Mouse (Mus musculus) myocyte (in vitro differentiated cells): ENCODE results near the gene Gm6377. TPM values are rescaled to one million over a fixed set of nuclear protein-coding genes. Genes with fewer than 3 reads are reported as not detected.

ENCODE experiments used
- H3K27me3 ChIP-seq: one replicate; pipeline ENCODE4 v1.6.1; 2011; ENCODE audit not compliant: control insufficient read depth, insufficient read depth, insufficient read length
- H3K36me3 ChIP-seq: one replicate; pipeline ENCODE4 v1.6.1; 2011; ENCODE audit not compliant: control insufficient read depth, insufficient read depth
- H3K4me2 ChIP-seq: one replicate; pipeline ENCODE4 v1.6.1; 2011; ENCODE audit warnings: low read depth, control low read depth
- H3K4me3 ChIP-seq: one replicate; pipeline ENCODE4 v1.5.1; 2011; ENCODE audit warnings: mild to moderate bottlenecking, control low read depth, moderate library complexity
- H3K79me2 ChIP-seq: one replicate; pipeline ENCODE4 v1.6.1; 2011; ENCODE audit not compliant: control insufficient read depth, insufficient read depth
- H3ac ChIP-seq: one replicate; pipeline ENCODE4 v1.6.1; 2011; ENCODE audit not compliant: control insufficient read depth, insufficient read length
- CEBPB ChIP-seq: IDR thresholded peaks from 2 replicates; pipeline ENCODE4 v1.6.1; 2011; ENCODE audit warnings: mild to moderate bottlenecking, moderate library complexity; ENCODE audit not compliant: poor library complexity, insufficient read depth, severe bottlenecking
- E2F4 ChIP-seq: IDR thresholded peaks from one replicate; pipeline ENCODE4 v1.6.1; 2011; ENCODE audit warnings: mild to moderate bottlenecking, control low read depth, moderate library complexity; ENCODE audit not compliant: insufficient read depth
- MAX ChIP-seq: IDR thresholded peaks from one replicate; pipeline ENCODE4 v1.6.1; 2011; ENCODE audit warnings: low read depth, mild to moderate bottlenecking, control low read depth
- MYOD1 ChIP-seq, 3 experiments: IDR thresholded peaks; one replicate each; pipeline ENCODE4 v1.6.1; 2011; ENCODE audit warnings: control low read depth in 2 of 3, low read depth in 2 of 3, mild to moderate bottlenecking in 2 of 3, moderate library complexity in 1 of 3; ENCODE audit not compliant: insufficient read length in 2 of 3, control insufficient read depth in 1 of 3
- MYOG ChIP-seq, 3 experiments: IDR thresholded peaks; one replicate each; pipeline ENCODE4 v1.6.1; 2011; ENCODE audit warnings: control low read depth in 2 of 3, low read depth in 2 of 3, mild to moderate bottlenecking in 2 of 3; ENCODE audit not compliant: insufficient read length in 2 of 3, control insufficient read depth in 1 of 3, insufficient read depth in 1 of 3
- POLR2A ChIP-seq: IDR thresholded peaks from one replicate; pipeline ENCODE4 v1.6.1; 2011; ENCODE audit warnings: low read depth, mild to moderate bottlenecking, control low read depth, moderate library complexity; ENCODE audit not compliant: insufficient read length
- POLR2AphosphoS2 ChIP-seq: IDR thresholded peaks from one replicate; pipeline ENCODE4 v1.6.1; 2011; ENCODE audit warnings: low read depth, control low read depth; ENCODE audit not compliant: insufficient read length
- REST ChIP-seq: IDR thresholded peaks from one replicate; pipeline ENCODE4 v1.6.1; 2011; ENCODE audit warnings: mild to moderate bottlenecking, control low read depth, moderate library complexity; ENCODE audit not compliant: insufficient read depth, insufficient read length
- SRF ChIP-seq: IDR thresholded peaks from one replicate; pipeline ENCODE4 v1.6.1; 2011; ENCODE audit warnings: low read depth; ENCODE audit not compliant: control insufficient read depth, insufficient read length
- TCF12 ChIP-seq: IDR thresholded peaks from one replicate; pipeline ENCODE4 v1.6.1; 2011; ENCODE audit warnings: mild to moderate bottlenecking, control low read depth; ENCODE audit not compliant: poor library complexity, insufficient read depth, severe bottlenecking
- TCF3 ChIP-seq: IDR thresholded peaks from one replicate; pipeline ENCODE4 v1.6.1; 2011; ENCODE audit warnings: low read depth, control low read depth; ENCODE audit not compliant: insufficient read length
- USF1 ChIP-seq: IDR thresholded peaks from one replicate; pipeline ENCODE4 v1.6.1; 2011; ENCODE audit warnings: low read depth, mild to moderate bottlenecking, control low read depth, moderate library complexity
- polyA plus RNA-seq: library from polyadenylated mRNA; unstranded; fragments of >200 nt; fragmentation: generic; extraction: Trizol; gene quantifications from one replicate; pipeline ENCODE4 v1.2.1, GENCODE M21; 2012; ENCODE audit warnings: missing spikeins

Gene Gm6377
- polyA plus RNA-seq, 1 experiment = not detected

DNA sequence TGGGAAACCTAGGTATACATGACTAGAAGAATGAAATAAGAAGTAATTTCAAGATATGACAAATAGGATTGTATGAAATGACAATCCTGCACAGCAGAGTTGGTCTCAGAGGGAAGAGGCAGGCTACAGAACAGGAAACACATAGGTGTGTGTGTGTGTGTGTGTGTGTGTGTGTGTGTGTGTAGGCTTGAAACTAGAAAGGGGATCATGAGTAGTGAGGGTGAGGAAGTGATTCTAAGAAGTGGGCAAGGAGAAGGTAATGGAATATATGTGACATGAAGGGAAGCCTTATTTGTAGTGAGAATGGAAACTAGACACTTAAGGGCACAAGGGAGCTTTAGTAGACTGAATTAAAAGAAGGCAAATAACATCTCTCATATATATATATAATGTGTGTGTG lies 11.3 kb downstream of the Gm6377 start:
- TF ChIP-seq TCF12 = no peak
- TF ChIP-seq MYOG (IDR thresholded peaks at IDR 0.05; ENCODE audit: control insufficient read depth in 1 of 3, insufficient read depth in 1 of 3, insufficient read length in 2 of 3, low read depth in 2 of 3) = no peak
- no peak for TF ChIP-seq TCF3
- no peak for TF ChIP-seq POLR2AphosphoS2
- no peak for TF ChIP-seq MYOD1 (IDR thresholded peaks at IDR 0.05; ENCODE audit: control insufficient read depth in 1 of 3, insufficient read length in 2 of 3, low read depth in 2 of 3)
- TF ChIP-seq MAX = no peak
- TF ChIP-seq E2F4 = no peak
- TF ChIP-seq CEBPB = no peak
- TF ChIP-seq USF1 = no peak
- TF ChIP-seq SRF = no peak
- no peak for TF ChIP-seq POLR2A
- no peak for TF ChIP-seq REST
- Histone ChIP-seq H3ac (no peak overlapping the region), H3K4me2 (no peak overlapping the region), H3K27me3 (no peaks in the 10 kb centered on the region), H3K4me3 (no peak overlapping the region), H3K36me3 (no peaks in the 10 kb centered on the region), H3K79me2 (no peaks in the 10 kb centered on the region)

GRCm38 (mm10) chrX:109228720-109229119 lies 32.2 kb downstream of the Gm6377 start:
- no peak for TF ChIP-seq TCF12
- TF ChIP-seq POLR2AphosphoS2 = no peak
- TF ChIP-seq REST = no peak
- TF ChIP-seq SRF = no peak
- TF ChIP-seq MYOG (IDR thresholded peaks at IDR 0.05; ENCODE audit: control insufficient read depth in 1 of 3, insufficient read depth in 1 of 3, insufficient read length in 2 of 3, low read depth in 2 of 3) = no peak
- no peak for TF ChIP-seq E2F4
- no peak for TF ChIP-seq USF1
- TF ChIP-seq POLR2A = no peak
- no peak for TF ChIP-seq CEBPB
- no peak for TF ChIP-seq MYOD1 (IDR thresholded peaks at IDR 0.05; ENCODE audit: control insufficient read depth in 1 of 3, insufficient read length in 2 of 3, low read depth in 2 of 3)

DNA sequence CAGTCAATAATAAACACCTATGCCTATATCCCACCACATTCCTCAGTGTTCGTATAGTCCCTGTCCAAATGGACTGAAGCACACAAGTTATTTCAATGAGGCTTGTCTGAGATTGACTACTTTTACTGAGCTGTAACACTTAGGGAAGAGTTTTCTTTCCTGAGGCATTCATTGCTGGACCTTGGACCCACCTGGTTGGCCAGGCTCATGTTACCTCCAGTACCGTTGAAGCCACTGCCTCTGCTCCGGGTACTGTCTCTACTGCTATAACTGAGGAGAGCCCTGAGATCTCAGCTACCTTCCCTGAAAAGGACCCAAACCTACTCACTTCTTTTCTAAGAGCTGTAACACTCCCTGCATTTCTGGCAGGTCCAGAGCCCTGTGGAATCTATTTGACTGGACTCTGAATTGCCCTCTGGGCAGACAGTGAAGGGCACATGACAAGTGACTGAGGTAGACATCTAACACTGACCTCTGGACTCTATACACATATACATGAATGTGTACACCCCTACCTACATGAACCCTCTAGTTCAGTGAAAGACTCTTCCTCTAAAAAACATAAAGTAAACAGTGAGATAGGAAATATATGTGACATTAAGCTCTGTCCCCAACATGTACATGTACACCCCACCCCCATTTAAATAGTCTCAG lies 39.0 kb downstream of the Gm6377 start:
- no peak overlapping the region for H3K4me2 ChIP-seq
- H3K4me3 ChIP-seq = no peak overlapping the region
- TF ChIP-seq TCF12 (no peak), USF1 (no peak), REST (no peak), POLR2AphosphoS2 (no peak), E2F4 (no peak)
- no peak overlapping the region for H3ac ChIP-seq
- H3K27me3 ChIP-seq = no peaks in the 10 kb centered on the region
- no peaks in the 10 kb centered on the region for H3K36me3 ChIP-seq
- H3K79me2 ChIP-seq = no peaks in the 10 kb centered on the region

More at GRCm38 (mm10) chrX:109228720-109229119, 32.2 kb downstream of the Gm6377 start:
- H3K4me2 ChIP-seq = no peak overlapping the region
- no peak overlapping the region for H3ac ChIP-seq
- H3K79me2 ChIP-seq = no peaks in the 10 kb centered on the region
- no peaks in the 10 kb centered on the region for H3K36me3 ChIP-seq
- no peaks in the 10 kb centered on the region for H3K27me3 ChIP-seq
- H3K4me3 ChIP-seq = no peak overlapping the region

DNA sequence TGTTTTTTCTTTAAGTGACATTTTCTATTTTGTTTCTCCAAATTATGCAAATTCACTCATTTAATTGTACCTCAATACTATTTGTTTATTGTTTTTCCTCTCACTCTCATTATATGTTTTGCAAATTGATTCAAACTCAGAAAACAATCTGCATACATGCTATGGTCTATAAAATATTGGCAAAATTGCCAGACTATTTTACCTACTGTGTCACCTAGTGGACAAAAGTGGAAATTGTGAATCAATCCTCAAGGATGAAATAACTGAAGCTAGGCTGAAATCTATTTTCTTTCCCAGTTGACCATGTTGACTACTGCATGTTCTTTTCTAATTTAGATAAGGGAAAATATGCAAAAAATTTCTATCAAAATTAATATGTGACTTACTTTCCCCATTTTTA lies 41.6 kb downstream of the Gm6377 start:
- H3K27me3 ChIP-seq = no peaks in the 10 kb centered on the region

More for the DNA sequence above, 41.6 kb downstream of the Gm6377 start:
- Histone ChIP-seq H3K79me2 (no peaks in the 10 kb centered on the region), H3ac (no peak overlapping the region), H3K4me2 (no peak overlapping the region), H3K36me3 (no peaks in the 10 kb centered on the region), H3K4me3 (no peak overlapping the region)
- no peak for TF ChIP-seq POLR2A
- no peak for TF ChIP-seq MYOG (IDR thresholded peaks at IDR 0.05; ENCODE audit: control insufficient read depth in 1 of 3, insufficient read depth in 1 of 3, insufficient read length in 2 of 3, low read depth in 2 of 3)
- TF ChIP-seq POLR2AphosphoS2 = no peak
- no peak for TF ChIP-seq MAX
- TF ChIP-seq SRF = no peak
- TF ChIP-seq USF1 = no peak
- TF ChIP-seq MYOD1 (IDR thresholded peaks at IDR 0.05; ENCODE audit: control insufficient read depth in 1 of 3, insufficient read length in 2 of 3, low read depth in 2 of 3) = no peak
- no peak for TF ChIP-seq TCF12
- TF ChIP-seq REST = no peak
- TF ChIP-seq CEBPB = no peak
- TF ChIP-seq E2F4 = no peak
- no peak for TF ChIP-seq TCF3

Other genes with a start within 250 kb of the Gm6377 start
- 3.2 TPM for gene Hmgn5, start 183.4 kb upstream of the Gm6377 start, polyA plus RNA-seq
- 18.5 TPM for gene Sh3bgrl, start 101.4 kb upstream of the Gm6377 start, polyA plus RNA-seq